Mouse (Mus musculus): ENCODE measurements around the gene Zfp955a. TPM values are rescaled to one million over a fixed set of nuclear protein-coding genes. Genes with fewer than 3 reads are reported as not detected.
"Not testable (repeated sequence)": the region's sequence is repeated elsewhere in the genome, so short reads cannot be mapped to it uniquely, and the experiment has no call there.

Zfp955a gene
- total RNA-seq (2015; ENCODE audit: low replicate concordance) (1.2 and 4.6 TPM in 2 replicates), total RNA-seq (2017; ENCODE audit: low replicate concordance) (2.4 and 4.6 TPM in 2 replicates)

DNA sequence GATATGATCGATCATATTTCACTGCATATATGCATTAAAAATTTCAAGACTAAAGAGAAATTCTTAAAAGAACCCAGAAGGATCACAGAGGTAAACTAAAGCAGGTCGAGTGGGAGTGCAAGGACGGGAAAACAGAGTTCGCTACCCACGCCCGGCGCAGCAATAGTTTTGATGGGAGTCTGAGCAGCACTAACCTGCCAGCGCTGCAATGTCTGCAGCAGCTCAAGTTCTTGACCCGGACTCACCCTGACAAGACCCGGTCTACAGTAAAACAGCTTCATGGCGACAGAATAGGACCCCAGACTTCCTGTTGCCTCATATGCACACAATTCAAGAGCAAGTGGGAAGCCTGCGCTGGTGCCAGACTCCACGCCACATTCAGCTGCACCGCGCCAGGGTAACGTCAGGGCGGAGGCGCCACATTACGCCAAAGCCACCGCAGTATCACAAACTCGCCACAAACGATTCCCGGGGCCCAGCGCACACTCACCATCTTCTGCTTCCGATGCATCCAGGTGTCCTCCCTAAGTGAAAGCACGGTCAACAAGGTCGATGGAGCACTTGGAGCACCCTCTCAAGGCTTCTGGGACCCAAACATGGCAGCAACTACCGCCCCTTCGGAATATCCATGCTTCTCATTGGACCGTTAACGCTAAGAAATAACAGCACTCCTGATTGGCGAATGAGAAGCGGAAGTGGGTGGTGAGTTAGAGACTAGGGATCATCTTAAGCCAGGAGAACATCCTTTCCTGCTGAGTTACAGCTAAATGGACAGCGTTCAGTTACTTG, at the start of gene Zfp955a:
Gene Zfp955a (minus strand): TSS at position 616 of the 789 bp plus-strand sequence.
- ATAC-seq (replicated peaks; ENCODE audit: low FRiP score, poor library complexity, severe bottlenecking): peak; percentile 100

DNA sequence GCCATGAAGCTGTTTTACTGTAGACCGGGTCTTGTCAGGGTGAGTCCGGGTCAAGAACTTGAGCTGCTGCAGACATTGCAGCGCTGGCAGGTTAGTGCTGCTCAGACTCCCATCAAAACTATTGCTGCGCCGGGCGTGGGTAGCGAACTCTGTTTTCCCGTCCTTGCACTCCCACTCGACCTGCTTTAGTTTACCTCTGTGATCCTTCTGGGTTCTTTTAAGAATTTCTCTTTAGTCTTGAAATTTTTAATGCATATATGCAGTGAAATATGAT, 34.9 kb upstream of the Zfp955a start:
- peak; percentile 52 for ATAC-seq (replicated peaks; ENCODE audit: low FRiP score, poor library complexity, severe bottlenecking)

DNA sequence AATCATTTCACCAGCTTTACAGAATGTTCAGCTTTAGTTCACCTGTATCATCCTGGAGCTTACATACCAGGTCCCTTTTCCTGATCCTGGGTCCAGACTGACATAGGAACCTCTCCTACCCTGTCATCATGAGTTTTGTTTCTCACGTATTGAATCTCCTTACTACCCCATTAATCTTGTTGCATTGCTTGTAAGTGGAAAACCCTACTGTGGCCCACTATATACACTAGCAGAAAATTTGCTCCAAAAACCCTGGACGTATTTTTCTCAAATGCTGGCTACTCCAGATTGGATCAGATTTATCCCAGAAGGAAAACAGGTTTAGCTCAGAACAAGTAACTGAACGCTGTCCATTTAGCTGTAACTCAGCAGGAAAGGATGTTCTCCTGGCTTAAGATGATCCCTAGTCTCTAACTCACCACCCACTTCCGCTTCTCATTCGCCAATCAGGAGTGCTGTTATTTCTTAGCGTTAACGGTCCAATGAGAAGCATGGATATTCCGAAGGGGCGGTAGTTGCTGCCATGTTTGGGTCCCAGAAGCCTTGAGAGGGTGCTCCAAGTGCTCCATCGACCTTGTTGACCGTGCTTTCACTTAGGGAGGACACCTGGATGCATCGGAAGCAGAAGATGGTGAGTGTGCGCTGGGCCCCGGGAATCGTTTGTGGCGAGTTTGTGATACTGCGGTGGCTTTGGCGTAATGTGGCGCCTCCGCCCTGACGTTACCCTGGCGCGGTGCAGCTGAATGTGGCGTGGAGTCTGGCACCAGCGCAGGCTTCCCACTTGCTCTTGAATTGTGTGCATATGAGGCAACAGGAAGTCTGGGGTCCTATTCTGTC, 34.3 kb upstream of the Zfp955a start, which contains the start of gene Zfp955b:
Gene Zfp955b (plus strand): TSS at position 506 of the 837 bp plus-strand sequence.
- ATAC-seq (replicated peaks; ENCODE audit: low FRiP score, poor library complexity, severe bottlenecking): peak; percentile 100

DNA sequence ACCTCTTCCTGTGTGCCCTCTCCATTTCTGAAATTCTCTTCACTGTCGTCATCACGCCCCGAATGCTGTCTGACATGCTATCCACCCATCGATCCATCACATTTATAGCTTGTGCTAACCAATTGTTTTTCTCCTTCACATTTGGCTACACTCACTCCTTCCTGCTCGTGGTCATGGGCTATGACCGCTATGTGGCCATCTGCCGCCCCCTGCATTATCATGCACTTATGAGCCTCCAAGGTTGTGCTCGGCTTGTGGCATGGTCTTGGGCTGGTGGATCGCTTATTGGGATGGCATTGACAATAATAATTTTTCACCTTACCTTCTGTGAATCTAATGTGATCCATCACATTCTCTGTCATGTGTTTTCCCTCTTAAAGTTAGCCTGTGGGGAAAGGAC, 14.0 kb upstream of the Zfp955a start:
- ATAC-seq (replicated peaks; ENCODE audit: low FRiP score, poor library complexity, severe bottlenecking): no peak

DNA sequence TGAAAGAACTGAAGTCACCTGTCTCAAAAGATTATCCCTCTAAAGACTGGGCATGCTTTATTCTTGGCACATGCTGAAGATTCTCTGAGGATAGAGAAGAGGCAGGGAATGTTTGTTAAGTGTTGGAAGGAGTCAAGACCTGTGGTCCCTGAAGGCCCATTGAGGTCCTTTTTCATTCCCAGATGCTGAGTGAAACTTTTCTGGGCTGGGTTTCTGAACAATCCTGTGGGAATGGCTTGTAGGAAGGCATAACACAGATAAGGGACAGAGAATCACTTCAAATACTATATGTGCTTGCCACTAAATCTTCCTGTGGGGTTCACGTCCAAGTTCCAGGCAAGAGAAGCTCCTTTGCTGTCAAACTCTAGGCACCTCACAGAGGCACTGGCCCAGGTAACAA, 9.4 kb upstream of the Zfp955a start, which contains the start of gene Olfr63:
Gene Olfr63 (plus strand): TSS at position 301 of the 400 bp plus-strand sequence.
- no peak for ATAC-seq (replicated peaks; ENCODE audit: low FRiP score, poor library complexity, severe bottlenecking)

DNA sequence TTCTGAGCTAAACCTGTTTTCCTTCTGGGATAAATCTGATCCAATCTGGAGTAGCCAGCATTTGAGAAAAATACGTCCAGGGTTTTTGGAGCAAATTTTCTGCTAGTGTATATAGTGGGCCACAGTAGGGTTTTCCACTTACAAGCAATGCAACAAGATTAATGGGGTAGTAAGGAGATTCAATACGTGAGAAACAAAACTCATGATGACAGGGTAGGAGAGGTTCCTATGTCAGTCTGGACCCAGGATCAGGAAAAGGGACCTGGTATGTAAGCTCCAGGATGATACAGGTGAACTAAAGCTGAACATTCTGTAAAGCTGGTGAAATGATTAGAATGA, 343 bp upstream of the Zfp955a start:
- not testable (repeated sequence) for ATAC-seq (replicated peaks; ENCODE audit: low FRiP score, poor library complexity, severe bottlenecking)

DNA sequence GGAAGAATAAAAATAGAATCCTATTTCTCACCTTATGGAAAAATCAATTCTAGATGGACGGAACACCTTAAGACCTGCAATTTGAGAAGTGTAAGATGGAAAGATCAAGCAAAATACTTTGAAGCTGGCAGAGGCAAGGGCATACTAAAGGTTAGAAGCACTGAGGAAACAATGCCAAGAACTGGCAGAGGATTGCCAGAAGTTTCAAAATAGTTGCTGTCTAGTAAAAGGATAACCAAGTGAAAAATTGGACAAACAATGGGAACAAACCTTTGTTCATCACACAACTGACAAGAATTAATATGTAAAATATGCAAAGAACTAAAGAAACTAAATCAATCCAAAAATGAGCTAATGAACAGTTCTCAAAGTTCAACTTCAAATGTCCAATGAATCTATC, 18.3 kb downstream of the Zfp955a start:
- ATAC-seq (replicated peaks; ENCODE audit: low FRiP score, poor library complexity, severe bottlenecking): not testable (repeated sequence)

DNA sequence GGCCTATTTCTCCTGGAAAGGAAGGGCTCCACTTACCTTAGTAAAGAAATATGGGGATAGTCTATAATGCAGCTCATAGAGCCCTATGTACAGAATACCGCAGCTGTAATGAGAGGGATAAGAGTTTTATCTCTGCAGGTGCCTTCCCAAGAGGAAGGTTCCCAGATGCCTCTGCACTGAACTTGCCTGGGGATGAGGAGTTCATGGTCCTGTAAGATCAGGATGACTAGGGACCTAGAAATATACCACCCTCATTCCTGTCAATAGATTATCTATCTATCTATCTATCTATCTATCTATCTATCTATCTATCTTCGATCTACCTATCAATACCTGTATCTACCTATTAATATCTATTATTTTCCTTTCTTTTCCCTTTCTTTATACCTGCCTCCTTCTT, 33.4 kb downstream of the Zfp955a start, which contains the start of gene Olfr1564:
Gene Olfr1564 (minus strand): TSS at position 101 of the 400 bp plus-strand sequence.
- ATAC-seq (replicated peaks; ENCODE audit: low FRiP score, poor library complexity, severe bottlenecking): no peak

DNA sequence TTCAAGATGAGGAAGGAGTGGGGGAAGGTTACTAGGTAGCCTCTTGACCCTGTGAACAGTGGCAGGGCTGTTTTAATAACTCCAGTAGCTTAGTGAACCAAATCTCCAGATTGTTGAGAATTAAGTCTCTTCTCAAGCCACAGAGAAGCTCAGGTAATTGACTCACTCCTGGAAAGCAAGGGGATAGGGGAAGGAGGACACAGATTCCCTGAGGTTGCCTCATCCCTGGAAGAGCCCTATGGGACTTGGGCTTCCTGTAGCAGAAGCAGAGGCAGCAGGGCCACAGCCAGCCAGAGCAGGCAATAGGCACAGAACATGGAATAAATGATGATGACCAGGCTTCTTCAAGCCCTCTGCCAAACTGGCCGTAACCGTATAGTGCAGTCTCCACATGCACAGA, 63.9 kb downstream of the Zfp955a start, which contains the start of gene Olfr239:
Gene Olfr239 (plus strand): TSS at position 301 of the 400 bp plus-strand sequence.
- not testable (repeated sequence) for ATAC-seq (replicated peaks; ENCODE audit: low FRiP score, poor library complexity, severe bottlenecking)

Other genes starting within 250 kb of the Zfp955a start
- gene Zfp763, start 221.7 kb downstream of the Zfp955a start, total RNA-seq (2015; ENCODE audit: low replicate concordance): 3.5 and 3.6 TPM in 2 replicates
- gene Zfp763, start 221.7 kb downstream of the Zfp955a start, total RNA-seq (2017; ENCODE audit: low replicate concordance): 2.6 and 4.2 TPM in 2 replicates
- gene 4921501E09Rik, start 187.1 kb downstream of the Zfp955a start, total RNA-seq (2015; ENCODE audit: low replicate concordance): not detected in 2 replicates
- not detected in 2 replicates for gene 4921501E09Rik, start 187.1 kb downstream of the Zfp955a start, total RNA-seq (2017; ENCODE audit: low replicate concordance)
- 0.21 TPM in 1 of 2 replicates, not detected in the other for gene Zfp563, start 165.8 kb downstream of the Zfp955a start, total RNA-seq (2015; ENCODE audit: low replicate concordance)
- 0.42 and 0.60 TPM in 2 replicates for gene Zfp563, start 165.8 kb downstream of the Zfp955a start, total RNA-seq (2017; ENCODE audit: low replicate concordance)
- gene Morc2b, start 115.5 kb downstream of the Zfp955a start, total RNA-seq (2015; ENCODE audit: low replicate concordance): not detected in 2 replicates
- gene Morc2b, start 115.5 kb downstream of the Zfp955a start, total RNA-seq (2017; ENCODE audit: low replicate concordance): not detected in 2 replicates
- gene Olfr55, start 86.7 kb downstream of the Zfp955a start, total RNA-seq (2015; ENCODE audit: low replicate concordance): not detected in 2 replicates
- gene Olfr55, start 86.7 kb downstream of the Zfp955a start, total RNA-seq (2017; ENCODE audit: low replicate concordance): not detected in 2 replicates
- gene Olfr239, start 63.8 kb downstream of the Zfp955a start, total RNA-seq (2015; ENCODE audit: low replicate concordance): not detected in 2 replicates
- not detected in 2 replicates for gene Olfr239, start 63.8 kb downstream of the Zfp955a start, total RNA-seq (2017; ENCODE audit: low replicate concordance)
- gene Olfr1564, start 33.5 kb downstream of the Zfp955a start, total RNA-seq (2015; ENCODE audit: low replicate concordance): not detected in 2 replicates
- not detected in 2 replicates for gene Olfr1564, start 33.5 kb downstream of the Zfp955a start, total RNA-seq (2017; ENCODE audit: low replicate concordance)
- not detected in 2 replicates for gene Olfr63, start 9.5 kb upstream of the Zfp955a start, total RNA-seq (2015; ENCODE audit: low replicate concordance)
- not detected in 2 replicates for gene Olfr63, start 9.5 kb upstream of the Zfp955a start, total RNA-seq (2017; ENCODE audit: low replicate concordance)
- gene Zfp955b, start 34.4 kb upstream of the Zfp955a start, total RNA-seq (2015; ENCODE audit: low replicate concordance): 0.38 and 0.42 TPM in 2 replicates
- gene Zfp955b, start 34.4 kb upstream of the Zfp955a start, total RNA-seq (2017; ENCODE audit: low replicate concordance): 0.60 and 2.6 TPM in 2 replicates
- gene Zfp81, start 103.7 kb upstream of the Zfp955a start, total RNA-seq (2015; ENCODE audit: low replicate concordance): 6.0 and 6.1 TPM in 2 replicates
- 2.5 and 5.0 TPM in 2 replicates for gene Zfp81, start 103.7 kb upstream of the Zfp955a start, total RNA-seq (2017; ENCODE audit: low replicate concordance)
- gene Zfp101, start 139.5 kb upstream of the Zfp955a start, total RNA-seq (2015; ENCODE audit: low replicate concordance): 21.5 and 26.3 TPM in 2 replicates
- gene Zfp101, start 139.5 kb upstream of the Zfp955a start, total RNA-seq (2017; ENCODE audit: low replicate concordance): 36.5 and 48.1 TPM in 2 replicates
- not detected in 2 replicates for gene Actl9, start 177.8 kb upstream of the Zfp955a start, total RNA-seq (2015; ENCODE audit: low replicate concordance)
- not detected in 2 replicates for gene Actl9, start 177.8 kb upstream of the Zfp955a start, total RNA-seq (2017; ENCODE audit: low replicate concordance)